Mouse (Mus musculus) frontal cortex, adult (tissue): ENCODE data around the gene Borcs6.
A peak's percentile ranks its signal among the peaks of the same experiment; 100 is the strongest.

Source experiments
- ATAC-seq: cut with Nextera tagmentation; 2 replicates; pipeline ENCODE4 v1.9.2; 2017; ENCODE audit warnings: mild to moderate bottlenecking, moderate library complexity, mixed read lengths; ENCODE audit not compliant: low TSS enrichment

Gene Borcs6

GRCm38 (mm10) chr11:69070590-69071222 lies 11.2 kb downstream of the Borcs6 start, which contains the start of gene Tmem107:
TSS of gene Tmem107 (plus strand) at chr11:69070806.
- peak; percentile 79 for ATAC-seq

GRCm38 (mm10) chr11:69071262-69071661 lies 11.7 kb downstream of the Borcs6 start:
- no peak for ATAC-seq

- ATAC-seq, result no peak
Observed at GRCm38 (mm10) chr11:69072234-69072633, 12.7 kb downstream of the Borcs6 start.

GRCm38 (mm10) chr11:69072666-69073064 lies 13.1 kb downstream of the Borcs6 start:
- ATAC-seq, result peak; percentile 21; the same call in 1 of the 2 replicates

GRCm38 (mm10) chr11:69073065-69073888 lies 13.8 kb downstream of the Borcs6 start:
- peak; percentile 31; the same call in 1 of the 2 replicates for ATAC-seq

- no peak for ATAC-seq
Observed at GRCm38 (mm10) chr11:69073951-69074775, 14.6 kb downstream of the Borcs6 start.

- no peak for ATAC-seq
Observed at GRCm38 (mm10) chr11:69074776-69075069, 15.2 kb downstream of the Borcs6 start.

- ATAC-seq, result no peak
Observed at GRCm38 (mm10) chr11:69075764-69076479, 16.4 kb downstream of the Borcs6 start.

- ATAC-seq, result no peak
Observed at GRCm38 (mm10) chr11:69076572-69076971, 17.1 kb downstream of the Borcs6 start.

- ATAC-seq, result no peak
Observed at GRCm38 (mm10) chr11:69077316-69077715, 17.8 kb downstream of the Borcs6 start.

GRCm38 (mm10) chr11:69078041-69078440 lies 18.5 kb downstream of the Borcs6 start:
- no peak for ATAC-seq

- no peak for ATAC-seq
Observed at GRCm38 (mm10) chr11:69078805-69079438, 19.4 kb downstream of the Borcs6 start.

- no peak for ATAC-seq
Observed at GRCm38 (mm10) chr11:69080102-69080854, 20.8 kb downstream of the Borcs6 start.

- ATAC-seq, result no peak
Observed at GRCm38 (mm10) chr11:69080855-69081222, 21.3 kb downstream of the Borcs6 start.

- no peak for ATAC-seq
Observed at GRCm38 (mm10) chr11:69081613-69082012, 22.1 kb downstream of the Borcs6 start.

GRCm38 (mm10) chr11:69085608-69086007 lies 26.1 kb downstream of the Borcs6 start:
- no peak for ATAC-seq

- ATAC-seq, result peak; percentile 64
Observed at GRCm38 (mm10) chr11:69086390-69086789, 26.9 kb downstream of the Borcs6 start.

GRCm38 (mm10) chr11:69087082-69087481 lies 27.6 kb downstream of the Borcs6 start:
- peak; percentile 32; the same call in 1 of the 2 replicates for ATAC-seq

- no peak for ATAC-seq
Observed at GRCm38 (mm10) chr11:69087597-69087996, 28.1 kb downstream of the Borcs6 start.

- peak; percentile 47 for ATAC-seq
Observed at GRCm38 (mm10) chr11:69088103-69088855, 28.8 kb downstream of the Borcs6 start, which contains the start of gene Vamp2. TSS of gene Vamp2 (plus strand) at chr11:69088490.
